Mouse (Mus musculus): ENCODE results near the gene Gnaz. TPM values are rescaled to one million over a fixed set of nuclear protein-coding genes. Genes with fewer than 3 reads are reported as not detected.

Gnaz gene
- polyA plus RNA-seq, 1 experiment from 2014 or later, result 0.30 TPM

- DNase-seq (ENCODE audit: low spot score), result no peak
These were observed 782 bp downstream of the Gnaz start for GRCm38 (mm10) chr10:74967651-74968267.

- DNase-seq (ENCODE audit: low spot score), result no peak
These were observed 2.3 kb downstream of the Gnaz start for GRCm38 (mm10) chr10:74969266-74969665.

- DNase-seq (ENCODE audit: low spot score), result no peak
These were observed 6.0 kb downstream of the Gnaz start for GRCm38 (mm10) chr10:74973026-74973425.

GRCm38 (mm10) chr10:74975626-74976025 is 8.6 kb downstream of the Gnaz start:
- no peak for DNase-seq (ENCODE audit: low spot score)

GRCm38 (mm10) chr10:74976429-74976828 is 9.5 kb downstream of the Gnaz start:
- no peak for DNase-seq (ENCODE audit: low spot score)

- no peak for DNase-seq (ENCODE audit: low spot score)
These were observed 11.1 kb downstream of the Gnaz start for GRCm38 (mm10) chr10:74978056-74978455.

GRCm38 (mm10) chr10:74981159-74981558 is 14.2 kb downstream of the Gnaz start:
- no peak for DNase-seq (ENCODE audit: low spot score)

- DNase-seq (ENCODE audit: low spot score), result no peak
These were observed 16.2 kb downstream of the Gnaz start for GRCm38 (mm10) chr10:74983176-74983575.

GRCm38 (mm10) chr10:74987698-74988470 is 20.9 kb downstream of the Gnaz start:
- DNase-seq (ENCODE audit: low spot score), result no peak

GRCm38 (mm10) chr10:74989814-74990213 is 22.8 kb downstream of the Gnaz start:
- no peak for DNase-seq (ENCODE audit: low spot score)

- DNase-seq (ENCODE audit: low spot score), result no peak
These were observed 23.8 kb downstream of the Gnaz start for GRCm38 (mm10) chr10:74990584-74991322.

GRCm38 (mm10) chr10:74994863-74995262 is 27.9 kb downstream of the Gnaz start:
- DNase-seq (ENCODE audit: low spot score), result no peak

GRCm38 (mm10) chr10:74995377-74995776 is 28.4 kb downstream of the Gnaz start:
- DNase-seq (ENCODE audit: low spot score), result no peak

GRCm38 (mm10) chr10:75001391-75001790 is 34.4 kb downstream of the Gnaz start:
- no peak for DNase-seq (ENCODE audit: low spot score)

GRCm38 (mm10) chr10:75004067-75004466 is 37.1 kb downstream of the Gnaz start:
- DNase-seq (ENCODE audit: low spot score), result no peak

GRCm38 (mm10) chr10:75006889-75007662 is 40.1 kb downstream of the Gnaz start:
- DNase-seq (ENCODE audit: low spot score), result no peak

GRCm38 (mm10) chr10:75010704-75011103 is 43.7 kb downstream of the Gnaz start:
- DNase-seq (ENCODE audit: low spot score), result no peak

GRCm38 (mm10) chr10:75015465-75015864 is 48.5 kb downstream of the Gnaz start:
- DNase-seq (ENCODE audit: low spot score), result no peak

GRCm38 (mm10) chr10:75016481-75016880 is 49.5 kb downstream of the Gnaz start:
- no peak for DNase-seq (ENCODE audit: low spot score)

- DNase-seq (ENCODE audit: low spot score), result no peak
These were observed 53.3 kb downstream of the Gnaz start for GRCm38 (mm10) chr10:75020271-75020670.

GRCm38 (mm10) chr10:75021138-75021537 is 54.2 kb downstream of the Gnaz start:
- peak; percentile 64 for DNase-seq (ENCODE audit: low spot score)

All from thymus, postnatal 0 days (tissue).